Mouse (Mus musculus): ENCODE results near the gene Lnx2.

Gene Lnx2

GRCm38 (mm10) chr5:147076026-147076798 is at the start of gene Lnx2:
Gene Lnx2 (minus strand): TSS chr5:147076586.
- DNase-seq (ENCODE audit: low spot score) = peak; percentile 99

DNA sequence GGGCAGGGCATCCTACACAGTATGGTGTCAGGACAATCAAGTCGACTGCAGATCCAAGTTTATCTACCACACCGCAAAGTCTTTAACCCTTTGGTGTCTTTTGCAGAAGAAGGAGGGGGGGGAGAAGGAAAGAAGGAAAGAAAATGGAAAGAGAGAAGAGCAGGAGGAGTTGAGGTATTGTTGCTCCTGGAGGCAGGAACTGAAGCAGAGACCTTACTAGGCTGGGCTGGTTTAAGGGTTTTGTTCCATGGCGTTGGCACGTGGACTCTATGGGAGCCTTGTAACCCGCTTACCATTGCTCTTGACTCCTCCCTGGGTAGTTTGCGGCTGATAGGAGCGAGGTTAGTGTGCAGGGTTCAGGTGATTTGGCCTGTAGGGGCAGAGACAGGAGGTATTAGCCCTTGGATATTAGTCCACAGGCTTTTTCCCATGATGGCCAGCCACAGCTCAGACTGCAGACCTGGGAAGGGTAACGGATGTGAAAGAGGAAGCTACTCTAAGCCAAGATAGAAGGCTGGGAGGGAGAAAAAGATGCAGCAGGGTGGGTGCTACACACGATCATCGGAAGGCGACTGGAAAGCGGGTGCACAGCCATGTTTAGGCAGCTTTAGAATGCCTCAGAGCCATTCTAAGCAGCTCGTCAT is 49.3 kb upstream of the Lnx2 start:
- no peak for DNase-seq (ENCODE audit: low spot score)

GRCm38 (mm10) chr5:147124794-147125193 is 48.4 kb upstream of the Lnx2 start:
- no peak for DNase-seq (ENCODE audit: low spot score)

DNA sequence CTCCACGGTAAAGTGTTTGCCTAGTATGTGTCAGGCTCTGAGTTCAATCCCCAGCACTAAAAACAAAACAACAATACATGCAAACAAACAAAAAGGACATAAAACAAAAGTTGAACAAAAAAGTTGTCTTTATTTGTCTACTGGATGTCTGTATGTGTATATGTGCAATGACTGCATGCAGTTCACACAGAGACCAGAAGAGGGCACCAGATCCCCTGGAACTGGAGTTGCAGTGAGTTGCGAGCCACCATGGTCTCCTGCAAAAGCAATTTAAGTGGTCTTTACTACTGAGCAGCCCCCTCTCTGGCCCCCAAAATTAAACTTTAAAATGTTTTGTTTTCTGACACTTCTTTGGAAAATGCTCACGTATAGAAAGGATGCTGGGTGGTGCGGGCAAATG is 44.8 kb upstream of the Lnx2 start:
- peak; percentile 24 for DNase-seq (ENCODE audit: low spot score)

DNA sequence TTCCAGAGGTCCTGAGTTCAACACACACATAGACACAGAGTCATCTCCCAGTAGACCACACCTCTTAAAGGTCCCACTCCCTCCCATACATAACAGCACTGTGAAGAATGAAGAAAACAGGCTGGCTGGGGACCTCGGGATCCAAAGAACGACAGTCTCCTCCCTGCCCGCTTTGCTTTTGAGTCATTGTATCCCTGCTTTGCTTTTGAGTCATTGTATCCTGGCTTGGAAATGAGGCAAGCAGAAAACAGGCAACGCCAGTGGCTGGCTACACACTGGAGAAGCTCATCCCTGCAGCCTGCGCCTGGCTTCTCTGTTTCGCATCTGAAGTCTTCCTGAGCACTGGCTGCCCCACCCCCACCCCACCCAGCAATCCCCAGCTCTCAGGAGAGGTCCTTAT is 40.6 kb upstream of the Lnx2 start:
- DNase-seq (ENCODE audit: low spot score) = no peak

GRCm38 (mm10) chr5:147115631-147116030 is 39.2 kb upstream of the Lnx2 start:
- no peak for DNase-seq (ENCODE audit: low spot score)

DNA sequence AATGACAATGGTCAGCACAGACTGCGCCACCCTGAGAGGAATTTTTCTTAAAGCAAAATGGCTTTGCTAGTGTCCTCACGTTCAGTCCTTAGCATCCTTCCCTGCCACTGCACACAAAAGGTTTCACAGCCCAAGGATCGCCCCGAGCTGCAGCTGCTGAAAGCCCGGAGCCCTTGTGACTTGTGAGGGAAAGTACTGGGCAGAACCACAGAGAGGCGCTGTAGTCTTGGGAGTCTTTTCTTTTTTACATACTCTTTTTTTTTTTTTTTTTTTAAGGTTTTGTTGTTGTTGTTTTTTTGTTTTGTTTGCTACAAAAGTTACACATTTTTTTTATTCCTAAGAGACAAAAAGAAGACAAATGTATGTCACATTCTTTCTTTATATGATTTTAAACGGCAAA is 38.4 kb upstream of the Lnx2 start:
- DNase-seq (ENCODE audit: low spot score) = no peak

DNA sequence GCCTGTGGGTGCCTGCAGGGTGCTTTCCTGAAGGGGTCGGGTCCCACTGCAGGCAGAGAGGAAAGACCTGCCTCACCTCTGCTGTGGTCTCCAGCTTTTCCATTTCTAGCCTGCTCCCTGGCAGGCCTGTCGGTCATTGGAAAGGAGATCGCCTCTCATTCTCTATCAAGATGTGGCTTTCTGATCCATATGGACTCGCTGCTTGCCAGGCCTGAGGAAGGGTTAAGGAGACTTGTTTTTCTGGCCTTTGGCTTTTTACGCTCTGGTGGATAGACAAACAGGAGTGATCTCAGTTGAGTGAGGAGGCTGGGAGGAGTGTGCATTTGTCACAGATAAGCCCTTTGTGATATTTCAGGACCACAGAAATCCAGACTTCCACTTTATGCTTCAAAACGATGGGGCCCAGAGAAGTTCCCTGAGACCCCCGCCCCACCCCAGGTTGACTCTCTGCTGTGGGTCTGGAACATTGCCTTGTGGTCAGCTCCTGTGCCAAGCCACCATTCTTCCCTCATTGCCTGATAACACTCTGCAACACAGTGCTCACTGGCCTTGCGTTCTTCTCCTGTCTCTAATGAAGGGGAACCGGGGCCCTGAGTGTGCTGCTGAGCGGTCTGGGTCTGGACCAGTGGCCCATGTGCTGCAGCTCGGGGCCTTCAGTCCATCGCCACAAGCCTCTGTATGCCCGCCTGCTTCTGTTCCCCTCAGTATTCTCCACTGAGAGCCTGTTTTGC is 32.6 kb upstream of the Lnx2 start:
- peak; percentile 9 for DNase-seq (ENCODE audit: low spot score)

- DNase-seq (ENCODE audit: low spot score) = no peak
Measured at GRCm38 (mm10) chr5:147107276-147107675, 30.9 kb upstream of the Lnx2 start.

GRCm38 (mm10) chr5:147102295-147102694 is 25.9 kb upstream of the Lnx2 start:
- DNase-seq (ENCODE audit: low spot score) = no peak

- DNase-seq (ENCODE audit: low spot score) = no peak
Measured at GRCm38 (mm10) chr5:147100180-147100579, 23.8 kb upstream of the Lnx2 start.

- DNase-seq (ENCODE audit: low spot score) = no peak
Measured at GRCm38 (mm10) chr5:147098667-147099066, 22.3 kb upstream of the Lnx2 start.

- no peak for DNase-seq (ENCODE audit: low spot score)
Measured at GRCm38 (mm10) chr5:147096586-147096985, 20.2 kb upstream of the Lnx2 start.

DNA sequence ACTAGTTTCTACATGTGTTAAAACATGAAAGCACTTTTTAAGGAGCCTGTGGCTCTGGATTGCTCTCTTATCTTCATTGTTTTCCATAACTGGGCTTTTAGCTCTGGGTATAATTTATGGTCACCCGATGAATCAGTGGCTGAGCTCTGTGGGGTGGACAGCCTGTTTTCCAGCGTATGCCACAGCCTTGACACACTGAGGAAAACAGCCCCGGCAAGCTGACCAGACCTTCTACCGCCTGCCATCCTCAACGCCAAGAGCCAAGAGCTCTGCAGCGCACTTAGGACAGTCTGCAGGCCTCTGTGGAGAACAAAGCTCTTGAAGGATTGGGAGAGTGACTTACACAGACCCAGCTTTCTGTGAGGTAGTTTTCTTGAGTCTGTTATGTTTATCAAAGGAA is 17.9 kb upstream of the Lnx2 start:
- DNase-seq (ENCODE audit: low spot score) = no peak

DNA sequence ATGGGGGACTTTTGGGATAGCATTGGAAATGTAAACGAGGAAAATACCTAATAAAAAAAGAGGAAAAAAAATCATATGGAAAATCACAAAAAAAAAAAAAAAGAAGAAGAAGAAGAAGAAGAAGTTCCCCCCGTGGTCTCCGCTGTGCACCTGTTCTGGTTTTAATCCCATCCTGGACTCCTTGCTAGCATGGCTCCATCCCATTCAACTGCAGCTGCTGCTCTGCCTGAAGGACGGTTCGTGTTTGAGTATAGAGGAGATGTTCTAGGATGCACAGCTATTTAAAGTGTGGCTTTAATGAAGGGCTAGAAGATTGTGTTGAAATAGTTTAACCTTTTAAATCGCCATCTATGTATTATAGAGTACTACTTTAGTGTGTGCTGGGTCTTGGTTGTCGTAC is 16.1 kb upstream of the Lnx2 start:
- no peak for DNase-seq (ENCODE audit: low spot score)

GRCm38 (mm10) chr5:147090256-147090963 is 14.0 kb upstream of the Lnx2 start:
- DNase-seq (ENCODE audit: low spot score) = no peak

DNA sequence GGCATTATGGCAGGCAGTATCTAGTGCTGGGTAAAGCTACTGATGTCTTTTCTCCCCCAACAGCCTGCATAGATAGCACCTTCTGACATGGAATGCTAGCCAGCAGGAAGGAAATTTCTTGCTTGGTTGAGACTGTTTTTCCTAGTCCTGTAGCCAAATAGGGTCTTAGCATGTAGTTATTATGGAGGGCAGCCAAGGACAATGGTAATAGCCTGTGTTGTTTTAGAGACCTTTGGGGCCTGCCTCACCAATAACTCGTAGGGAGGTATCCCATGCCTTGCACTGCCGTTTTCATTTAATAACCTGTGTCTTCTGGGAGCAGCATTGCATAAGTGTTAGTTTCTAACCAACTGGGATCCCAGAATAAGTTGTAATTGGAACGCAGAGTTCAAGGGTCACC is 13.4 kb upstream of the Lnx2 start:
- no peak for DNase-seq (ENCODE audit: low spot score)

- no peak for DNase-seq (ENCODE audit: low spot score)
Measured at GRCm38 (mm10) chr5:147086816-147087215, 10.4 kb upstream of the Lnx2 start.

GRCm38 (mm10) chr5:147085201-147085894 is 9.0 kb upstream of the Lnx2 start:
- DNase-seq (ENCODE audit: low spot score) = no peak

GRCm38 (mm10) chr5:147078110-147078900 is 1.9 kb upstream of the Lnx2 start:
- no peak for DNase-seq (ENCODE audit: low spot score)

All from embryo, embryonic 10.5 days (tissue).